Mouse (Mus musculus) mammary gland, adult 2 months (tissue): Measurements from ENCODE around the gene 6430628N08Rik. TPM values are rescaled to one million over a fixed set of nuclear protein-coding genes. Genes with fewer than 3 reads are reported as not detected.

Experiments
- polyA plus RNA-seq: library from polyadenylated mRNA; depleted of rRNA; stranded (reverse); fragments of >200 nt; gene quantifications from 2 replicates; pipeline ENCODE4 v1.2.3, GENCODE M21; 2012; ENCODE audit warnings: low replicate concordance; rRNA removed

Gene 6430628N08Rik
- not detected in 2 replicates for polyA plus RNA-seq

DNA sequence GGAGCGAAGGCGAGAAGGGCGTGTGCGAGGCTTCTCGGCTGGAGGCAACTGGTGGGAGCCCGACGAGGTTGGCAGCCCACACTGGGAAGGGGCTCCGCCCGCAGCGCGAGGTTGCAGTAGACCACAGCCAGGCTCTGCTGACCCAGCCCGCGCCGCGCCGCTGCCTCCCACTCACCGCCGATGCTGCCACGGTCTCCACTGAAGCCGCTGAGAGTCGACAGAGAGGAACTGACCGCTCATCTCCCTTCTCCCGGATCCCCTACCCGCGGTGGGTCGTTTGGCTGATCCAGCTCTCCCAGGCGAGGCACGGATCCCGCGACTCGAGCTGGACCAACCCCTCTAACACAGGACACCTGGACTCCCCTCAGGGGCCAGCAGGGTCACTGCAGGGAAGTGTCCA lies at the start of gene 6430628N08Rik:
Gene 6430628N08Rik, plus strand, starts transcription at position 113 of the 400 bp plus-strand sequence.

GRCm38 (mm10) chr4:115884022-115884421 lies 6.4 kb upstream of the 6430628N08Rik start, which contains the start of gene Kncn:
Kncn (plus strand) TSS chr4:115884400.

GRCm38 (mm10) chr4:115939295-115940102 lies 49.0 kb downstream of the 6430628N08Rik start, which contains the start of gene Dmbx1:
Dmbx1 (minus strand) TSS chr4:115939926.

Other genes starting within 250 kb of the 6430628N08Rik start
- gene Cyp4b1, start 242.9 kb upstream of the 6430628N08Rik start, polyA plus RNA-seq = 84.3 and 145 TPM in 2 replicates
- gene Efcab14, start 152.9 kb upstream of the 6430628N08Rik start, polyA plus RNA-seq = 31.3 and 32.9 TPM in 2 replicates
- gene Tex38, start 109.6 kb upstream of the 6430628N08Rik start, polyA plus RNA-seq = 0.57 TPM in 1 of 2 replicates, not detected in the other
- gene Atpaf1, start 105.9 kb upstream of the 6430628N08Rik start, polyA plus RNA-seq = 22.8 and 39.5 TPM in 2 replicates
- 24.5 and 44.3 TPM in 2 replicates for gene Mob3c, start 62.6 kb upstream of the 6430628N08Rik start, polyA plus RNA-seq
- 65.7 and 87.5 TPM in 2 replicates for gene Mknk1, start 51.5 kb upstream of the 6430628N08Rik start, polyA plus RNA-seq
- 0.07 TPM in 1 of 2 replicates, not detected in the other for gene Kncn, start 6.3 kb upstream of the 6430628N08Rik start, polyA plus RNA-seq
- gene Dmbx1, start 49.3 kb downstream of the 6430628N08Rik start, polyA plus RNA-seq = not detected in 2 replicates
- 20.3 and 35.2 TPM in 2 replicates for gene Faah, start 127.3 kb downstream of the 6430628N08Rik start, polyA plus RNA-seq
- 6.6 and 19.6 TPM in 2 replicates for gene Nsun4, start 163.2 kb downstream of the 6430628N08Rik start, polyA plus RNA-seq
- 77.8 and 327 TPM in 2 replicates for gene Uqcrh, start 184.4 kb downstream of the 6430628N08Rik start, polyA plus RNA-seq
- gene Lrrc41, start 184.6 kb downstream of the 6430628N08Rik start, polyA plus RNA-seq = 73.6 and 93.1 TPM in 2 replicates
- 0.68 and 1.6 TPM in 2 replicates for gene Rad54l, start 233.0 kb downstream of the 6430628N08Rik start, polyA plus RNA-seq
- 40.6 and 57.5 TPM in 2 replicates for gene Pomgnt1, start 233.2 kb downstream of the 6430628N08Rik start, polyA plus RNA-seq